Mouse (Mus musculus) inflammation-experienced regulatory T-cells, adult 6 months (primary cell): ENCODE results near the gene Eml1. TPM values are rescaled to one million over a fixed set of nuclear protein-coding genes. Genes with fewer than 3 reads are reported as not detected.

Experiments
- ATAC-seq: one replicate; pipeline ENCODE4 v1.8.0; 2017
- polyA plus RNA-seq, 3 experiments: library from polyadenylated mRNA; unstranded; fragments of 100-300 nt; shearing (Covaris generic); gene quantifications; one replicate each; pipeline ENCODE4 v1.2.1; 2017

The Eml1 gene
- polyA plus RNA-seq, 3 experiments from 2014 or later: not detected

DNA sequence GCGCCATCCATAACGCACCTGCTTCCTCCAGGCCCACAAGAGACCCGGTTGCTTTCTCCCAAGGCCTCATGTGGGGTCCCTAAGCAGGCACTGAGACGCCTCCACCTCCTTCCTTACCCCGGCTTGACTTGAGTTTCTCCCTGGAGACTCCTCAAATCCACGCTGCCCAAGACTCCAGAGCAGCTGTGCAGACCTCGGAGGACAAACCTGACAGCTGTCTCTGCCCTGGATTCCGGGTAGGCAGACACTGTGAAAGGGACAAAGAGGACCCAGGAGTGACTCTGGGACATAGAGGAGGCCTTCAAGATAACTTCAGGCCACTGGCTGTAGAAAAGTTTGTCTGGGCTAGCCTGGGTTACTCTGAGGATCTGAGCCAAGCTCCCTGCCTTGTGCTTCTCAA is 3.9 kb downstream of the Eml1 start:
- no peak for ATAC-seq

DNA sequence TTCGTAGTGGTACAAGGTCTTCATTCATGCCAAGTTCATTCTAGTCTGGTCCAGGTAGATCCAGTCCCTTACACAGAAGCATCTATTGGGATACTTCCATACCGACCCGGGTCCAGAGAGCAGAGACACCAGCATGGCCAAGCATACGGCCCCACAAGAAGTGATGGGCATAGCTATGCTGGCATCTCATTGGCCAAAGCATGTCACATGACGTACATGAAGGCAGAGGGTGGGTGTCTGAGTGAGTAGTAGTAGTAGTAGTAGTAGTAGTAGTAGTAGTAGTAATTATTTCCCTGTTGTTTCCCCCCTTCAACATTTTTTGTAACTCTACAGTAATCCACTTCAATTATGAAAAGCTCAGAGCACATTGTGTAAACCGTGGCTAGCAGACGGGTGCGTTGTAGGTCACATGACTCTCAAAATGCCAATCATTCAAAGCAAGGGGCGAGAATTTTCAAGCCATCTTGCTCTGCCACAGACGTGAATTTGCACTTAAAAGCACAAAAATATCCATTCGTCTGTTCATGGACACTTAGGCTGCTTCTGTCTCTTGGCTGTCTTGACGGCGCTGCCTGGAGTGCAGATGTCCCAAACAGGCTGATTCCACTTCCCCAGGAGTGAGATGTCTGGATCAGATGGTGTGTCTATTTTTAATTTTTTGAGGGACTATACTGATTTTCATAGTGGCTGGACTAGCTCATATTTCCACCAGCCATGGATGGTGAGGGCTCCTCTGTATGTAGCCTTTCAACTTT is 7.8 kb downstream of the Eml1 start:
- no peak for ATAC-seq

DNA sequence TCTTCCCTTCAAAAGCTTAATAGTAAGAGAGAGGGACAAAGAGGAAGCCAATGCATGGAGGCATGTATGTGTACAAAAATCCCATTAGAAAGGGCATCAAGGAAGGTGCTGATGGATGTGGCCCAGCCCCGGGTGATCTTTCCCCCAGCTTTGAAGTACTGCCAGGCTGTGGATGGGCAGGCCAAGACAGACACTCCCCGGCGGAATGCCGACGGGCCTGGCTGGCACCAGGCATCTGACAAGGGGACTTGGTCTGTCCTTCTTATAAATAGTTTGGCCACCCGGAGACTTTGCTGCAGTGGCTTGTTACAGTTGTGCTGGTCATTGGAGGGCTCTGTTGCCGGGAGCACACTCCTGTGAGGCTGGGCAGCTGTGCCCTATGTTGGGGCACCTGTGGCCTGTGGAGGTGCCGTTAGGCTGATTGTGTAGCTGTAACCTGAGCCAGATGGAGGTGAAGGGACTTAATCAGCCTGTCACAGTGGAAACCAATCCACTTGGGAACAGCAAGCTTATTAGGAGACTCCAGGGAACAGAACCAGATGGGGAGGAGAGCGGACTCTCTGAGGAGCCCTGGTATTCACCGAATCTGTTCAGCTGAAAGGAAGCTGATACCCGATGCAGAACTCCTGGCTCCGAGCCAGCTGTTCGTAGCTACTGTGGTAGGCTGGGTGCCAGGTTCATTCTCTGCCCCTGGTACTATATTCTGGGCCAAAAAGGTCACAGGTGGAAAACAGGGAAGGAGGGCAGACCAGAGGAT is 15.9 kb downstream of the Eml1 start:
- ATAC-seq: no peak

DNA sequence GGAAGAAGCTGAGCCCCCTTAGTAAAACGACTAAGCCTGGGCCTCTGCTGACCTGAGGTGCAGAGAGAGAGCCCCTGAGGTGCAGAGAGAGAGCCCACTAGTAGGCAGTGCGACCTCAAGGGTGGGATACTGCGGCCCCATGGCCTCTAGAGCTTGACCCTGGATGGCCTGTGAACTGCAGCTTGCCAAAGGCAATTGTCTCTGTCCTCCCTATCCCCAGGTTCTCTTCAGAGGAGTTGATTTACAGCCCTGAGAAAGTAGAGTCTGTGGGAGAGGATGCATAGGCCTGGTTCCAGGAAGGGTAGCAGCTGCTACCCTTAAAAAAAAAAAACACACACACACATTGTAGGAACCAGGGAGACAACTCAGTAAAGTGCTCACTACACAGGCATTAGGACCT is 19.0 kb downstream of the Eml1 start:
- ATAC-seq: no peak

DNA sequence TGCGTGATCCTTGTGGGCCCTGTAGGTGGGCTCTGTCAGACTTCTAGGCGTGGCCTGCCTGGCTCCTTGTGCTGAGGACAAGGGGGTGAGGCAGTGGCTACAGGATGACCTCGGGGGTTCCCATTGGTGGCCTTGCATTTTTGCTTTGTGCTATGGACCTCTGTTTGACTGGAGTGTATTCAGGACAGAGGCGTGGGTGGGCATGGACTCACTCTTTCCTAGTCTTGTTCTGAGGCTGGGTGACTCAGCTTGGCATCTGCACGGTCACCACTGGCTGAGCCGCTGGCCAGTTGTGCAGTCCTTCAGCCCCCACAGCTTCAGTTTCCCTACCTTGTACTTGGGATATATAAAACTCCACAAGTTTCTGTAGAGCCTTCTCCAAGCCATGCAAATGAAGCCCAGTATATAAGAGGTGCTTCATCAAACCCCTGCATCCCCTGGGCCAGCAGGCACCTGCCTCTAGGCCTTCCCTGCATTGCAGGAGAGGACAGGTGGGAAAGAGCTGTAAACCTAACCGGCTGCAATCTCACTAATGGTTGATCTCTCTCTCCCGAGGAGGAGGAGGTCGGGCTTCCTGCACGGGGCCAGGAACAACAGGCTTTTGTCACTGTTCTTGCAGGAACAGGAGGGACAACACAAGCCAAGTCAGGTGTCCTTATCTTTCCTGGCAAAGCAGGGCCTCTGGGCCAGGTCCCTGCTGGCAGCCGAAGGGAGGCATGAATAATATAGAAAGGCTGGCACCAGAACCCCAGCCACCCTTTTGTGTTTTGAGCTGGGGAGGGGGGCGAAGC is 21.7 kb downstream of the Eml1 start:
- no peak for ATAC-seq

DNA sequence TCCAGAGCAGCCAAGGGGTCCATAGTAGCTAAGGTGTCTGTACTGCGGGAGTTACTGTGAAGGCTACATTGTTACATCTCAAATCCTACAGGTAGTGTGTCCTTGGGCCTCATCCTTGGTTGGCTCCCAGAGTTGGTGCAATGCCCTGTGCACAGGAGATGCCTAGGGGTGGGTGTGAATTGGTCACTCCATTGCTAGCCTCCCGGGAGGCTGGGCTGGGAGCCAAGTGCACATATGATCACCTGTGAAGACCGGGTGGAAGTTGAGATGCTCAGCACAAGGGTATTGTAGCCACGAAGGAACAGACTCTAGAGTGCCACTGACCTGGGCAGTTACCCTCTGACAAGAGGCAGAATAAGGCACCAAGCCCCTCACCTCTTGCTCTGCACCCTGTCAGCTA is 22.3 kb downstream of the Eml1 start:
- ATAC-seq: no peak

DNA sequence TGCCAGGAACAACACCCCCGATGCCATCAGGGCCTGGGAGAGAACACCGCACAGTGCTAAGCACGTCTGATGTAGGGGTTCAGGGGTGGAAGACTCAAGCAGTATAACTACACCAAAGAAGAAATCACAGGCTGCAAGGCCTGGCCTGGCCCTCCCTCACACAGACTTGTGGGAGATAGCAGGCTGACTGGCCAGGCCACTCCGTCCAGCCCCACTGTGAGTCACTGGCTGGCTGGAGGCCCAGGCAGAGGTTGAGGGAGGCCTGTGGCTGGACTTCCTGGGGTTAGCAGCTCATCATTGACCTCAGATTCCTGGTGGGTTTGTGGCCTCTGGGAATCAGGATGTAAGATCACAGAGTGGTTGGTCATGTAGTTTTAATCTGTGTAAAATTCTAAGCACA is 22.9 kb downstream of the Eml1 start:
- ATAC-seq: no peak

DNA sequence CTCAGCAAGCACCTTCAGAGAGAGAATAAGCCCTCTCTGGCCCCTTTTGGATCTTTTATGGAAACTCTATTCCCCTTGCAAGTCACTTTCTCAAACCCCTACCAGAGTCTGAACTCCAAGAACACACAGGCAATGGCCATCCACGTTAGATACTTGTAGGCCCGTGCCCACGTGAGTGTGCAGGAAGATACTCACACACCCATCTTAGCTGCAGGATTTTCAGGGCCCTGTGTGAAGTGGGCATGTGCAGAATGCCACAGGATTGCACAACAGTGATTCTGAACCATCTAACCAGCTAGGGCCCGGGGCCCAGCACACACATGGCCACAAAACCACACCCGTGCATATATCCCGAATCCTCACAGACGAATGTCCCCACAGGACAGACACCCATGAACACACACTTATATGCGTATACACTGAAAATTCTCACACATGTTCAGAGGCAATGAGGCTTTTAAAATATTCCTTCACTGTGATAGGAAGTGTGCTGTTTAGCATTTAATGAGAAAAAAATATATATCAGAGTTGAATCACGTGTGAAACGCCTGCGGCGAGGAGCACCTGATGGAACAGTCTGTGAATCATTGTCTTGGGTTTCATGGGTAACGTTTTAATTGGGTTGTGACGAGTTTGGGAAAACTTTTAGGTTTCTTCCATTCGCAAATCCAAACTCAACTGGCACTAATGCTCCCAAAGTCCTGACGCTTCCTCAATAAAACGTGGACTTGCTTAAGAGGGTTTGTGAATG is 24.0 kb downstream of the Eml1 start:
- no peak for ATAC-seq

DNA sequence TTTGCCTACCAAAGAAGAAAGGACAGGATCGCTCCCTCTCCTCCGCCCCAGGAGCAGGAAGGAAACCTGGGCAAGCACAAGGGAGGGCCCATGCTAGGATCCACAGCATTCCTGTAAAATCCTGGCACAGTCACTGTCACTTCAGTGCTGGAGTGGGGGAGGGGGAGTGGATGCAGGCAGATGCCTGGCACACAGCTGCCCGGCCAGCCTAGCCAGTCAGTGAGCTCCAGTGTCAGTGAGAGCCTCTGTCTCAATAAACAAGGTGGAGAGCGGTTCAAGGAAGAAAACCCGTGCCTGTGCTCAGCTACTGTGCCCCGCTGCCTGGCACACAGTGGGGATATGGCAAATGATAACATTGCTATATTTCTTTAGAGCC is 24.5 kb downstream of the Eml1 start:
- ATAC-seq: no peak

DNA sequence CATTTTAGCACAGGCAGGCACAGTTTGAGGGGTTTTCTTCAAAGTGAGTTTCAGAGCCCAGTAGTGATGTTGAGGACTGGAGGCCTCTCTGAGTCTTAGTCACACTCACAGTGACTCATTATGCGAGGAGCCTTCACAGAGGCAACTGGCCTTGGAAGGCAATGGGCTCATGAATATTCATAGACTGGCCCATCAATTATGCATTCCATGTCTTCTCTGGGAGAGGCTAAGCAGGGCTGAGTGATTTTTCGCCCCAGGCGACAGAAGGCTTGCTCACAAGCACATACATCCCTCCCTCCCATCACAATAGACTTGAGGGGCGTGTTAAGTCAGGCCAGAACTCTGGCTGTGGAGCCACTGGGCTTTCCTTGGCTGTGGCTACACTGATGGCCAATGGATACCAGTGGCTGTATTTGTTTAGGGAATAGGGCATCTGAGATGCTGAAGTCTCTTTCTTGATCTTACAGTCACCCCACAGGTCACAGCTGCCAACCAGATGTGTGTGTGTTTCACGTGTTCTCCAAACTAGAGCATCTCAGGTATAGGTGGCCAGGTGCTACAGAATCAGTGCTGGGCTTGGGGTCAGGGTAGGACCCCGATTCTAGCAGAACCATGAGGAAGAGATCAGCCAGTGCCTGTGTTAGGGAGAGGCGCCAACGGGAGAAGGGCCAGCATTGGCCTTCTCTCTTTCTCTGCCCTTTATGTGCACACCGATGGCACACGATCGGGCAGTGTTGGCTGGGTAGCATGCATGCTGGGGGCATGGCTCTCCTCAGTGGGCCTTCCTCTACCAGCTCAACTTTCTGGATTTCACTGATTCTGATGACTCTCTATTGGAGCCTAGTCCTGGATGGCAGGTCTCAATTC is 25.6 kb downstream of the Eml1 start:
- no peak for ATAC-seq

DNA sequence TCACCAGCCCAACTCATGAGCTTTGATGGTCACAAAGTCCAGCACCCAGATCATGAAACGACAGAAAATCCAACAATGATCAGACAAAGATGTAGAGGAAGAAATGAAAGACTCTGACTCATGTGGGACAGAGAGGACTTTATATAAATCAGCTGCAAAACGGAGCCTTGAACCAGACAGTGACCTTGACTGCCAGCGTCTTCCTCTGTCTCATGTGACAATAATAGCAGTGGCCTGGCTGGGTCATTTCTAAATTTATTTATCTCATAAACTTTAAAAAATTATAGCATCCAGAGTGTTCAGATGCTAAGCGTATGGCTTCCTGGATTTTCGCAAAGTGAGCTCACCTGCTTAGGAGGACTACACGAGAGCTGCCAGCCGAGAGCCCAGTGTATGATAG is 27.9 kb downstream of the Eml1 start:
- no peak for ATAC-seq

DNA sequence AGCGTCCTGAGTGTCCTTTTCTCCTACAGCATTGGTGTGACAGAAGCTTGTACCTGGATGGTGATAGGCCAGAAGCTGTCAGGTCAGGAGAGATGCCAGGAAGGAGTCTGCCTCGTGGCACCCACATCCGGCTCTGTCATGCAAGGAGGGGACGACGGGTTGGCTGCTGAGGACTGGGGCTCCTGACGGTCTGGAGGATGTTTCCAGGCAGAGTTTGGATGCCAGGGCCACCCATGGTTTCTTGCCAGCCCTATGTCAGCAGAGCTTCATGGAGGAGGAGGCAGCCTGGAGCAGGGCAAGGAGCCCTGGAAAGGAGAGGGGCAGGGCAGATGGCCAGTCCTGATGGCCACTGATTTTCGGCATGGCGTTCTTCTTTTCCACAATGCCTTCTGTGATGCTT is 28.4 kb downstream of the Eml1 start:
- ATAC-seq: no peak

DNA sequence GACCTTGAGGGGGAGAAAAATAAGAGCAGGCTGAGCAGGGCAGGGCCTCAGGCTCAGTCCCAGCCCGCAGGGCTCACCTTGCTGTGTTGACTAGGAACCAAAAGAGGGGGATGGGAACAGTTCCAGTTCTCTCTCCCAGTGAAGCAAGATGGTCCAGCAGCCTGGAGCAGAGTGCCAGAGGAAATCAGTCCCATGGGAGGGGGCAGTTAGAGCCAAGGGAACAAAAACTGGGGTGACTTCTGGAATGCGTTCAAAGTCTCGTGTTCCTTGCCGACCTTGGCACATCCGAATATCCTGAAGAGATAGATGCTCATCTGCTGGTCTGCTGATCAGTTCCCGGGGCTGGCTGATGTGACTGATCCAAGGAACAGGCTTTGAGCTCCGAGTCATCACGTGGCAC is 30.2 kb downstream of the Eml1 start:
- ATAC-seq: no peak

DNA sequence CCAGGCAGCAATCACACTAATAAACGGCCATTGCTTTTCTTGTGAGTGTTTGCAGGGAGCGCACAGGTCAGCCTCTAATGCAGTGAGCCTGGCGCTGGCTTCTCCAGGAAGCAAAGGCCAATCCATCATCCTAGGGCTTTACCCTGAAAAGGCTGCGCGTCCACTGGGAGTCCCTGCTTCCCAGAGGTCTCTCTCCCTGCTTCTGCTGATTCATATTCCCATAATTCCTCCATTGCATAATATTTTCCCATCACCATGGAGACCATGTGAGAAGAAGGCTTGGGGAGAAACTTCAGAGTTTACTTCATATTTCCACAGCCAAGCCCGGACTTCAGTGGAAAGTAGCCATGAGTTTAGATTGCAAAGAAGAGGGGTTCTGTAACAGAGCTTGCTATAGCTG is 33.2 kb downstream of the Eml1 start:
- ATAC-seq: no peak

DNA sequence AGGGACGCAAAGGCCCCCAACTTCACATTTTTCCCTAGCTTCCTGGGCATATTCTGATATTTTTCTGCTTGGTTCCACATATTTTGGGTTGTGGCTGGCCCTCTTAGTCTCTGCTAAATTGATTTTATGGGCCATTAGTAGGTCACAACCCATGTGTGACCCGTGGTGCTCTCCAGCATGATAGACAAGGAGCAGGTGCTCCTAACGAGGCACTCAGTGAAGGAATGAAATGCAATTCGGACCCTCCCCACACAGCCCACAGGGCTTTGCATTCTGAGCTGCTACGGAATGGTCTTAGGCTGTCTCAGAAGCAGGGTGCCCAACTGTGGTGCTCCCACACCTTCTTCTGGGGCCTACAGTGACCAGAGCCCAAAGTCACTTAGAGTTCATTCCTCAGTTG is 38.3 kb downstream of the Eml1 start:
- no peak for ATAC-seq

DNA sequence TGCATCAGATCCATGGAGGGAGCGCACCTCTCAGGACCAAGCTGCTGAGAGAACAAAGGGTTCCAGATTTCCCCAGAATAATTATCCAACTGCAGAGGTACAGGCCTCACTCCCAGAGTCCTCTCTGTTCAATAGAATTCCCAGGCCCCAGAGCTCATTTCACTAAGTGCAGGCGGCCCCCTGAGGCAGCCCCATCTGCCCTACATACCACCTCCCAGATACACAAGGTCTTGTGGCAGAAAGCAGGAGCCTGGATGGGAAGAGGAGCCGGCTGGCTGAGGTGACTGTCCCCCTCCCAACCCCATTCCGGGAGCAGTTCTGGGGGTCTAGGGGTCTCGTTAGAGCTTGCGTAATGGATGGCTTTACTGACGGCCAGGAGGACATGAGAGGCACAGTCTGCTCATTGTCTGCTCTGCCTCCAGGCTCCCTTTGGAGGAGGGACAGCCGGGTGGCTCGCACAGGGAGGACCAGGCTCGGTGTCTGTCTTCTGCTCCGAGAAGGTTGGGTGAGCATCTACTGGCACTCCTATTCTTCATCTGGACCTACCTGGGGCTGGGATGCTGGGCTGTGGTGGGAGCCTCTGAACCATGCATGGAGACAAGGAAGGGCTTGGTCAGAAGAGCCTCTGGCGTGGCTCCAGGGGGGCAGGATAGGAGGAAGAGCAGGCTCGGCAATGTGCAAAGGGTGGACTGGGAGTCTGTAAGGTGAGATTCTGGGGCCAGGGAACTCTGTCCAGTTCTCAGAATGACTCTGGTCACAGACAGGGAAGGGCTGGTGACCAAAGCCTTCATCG is 39.9 kb downstream of the Eml1 start:
- ATAC-seq: no peak

DNA sequence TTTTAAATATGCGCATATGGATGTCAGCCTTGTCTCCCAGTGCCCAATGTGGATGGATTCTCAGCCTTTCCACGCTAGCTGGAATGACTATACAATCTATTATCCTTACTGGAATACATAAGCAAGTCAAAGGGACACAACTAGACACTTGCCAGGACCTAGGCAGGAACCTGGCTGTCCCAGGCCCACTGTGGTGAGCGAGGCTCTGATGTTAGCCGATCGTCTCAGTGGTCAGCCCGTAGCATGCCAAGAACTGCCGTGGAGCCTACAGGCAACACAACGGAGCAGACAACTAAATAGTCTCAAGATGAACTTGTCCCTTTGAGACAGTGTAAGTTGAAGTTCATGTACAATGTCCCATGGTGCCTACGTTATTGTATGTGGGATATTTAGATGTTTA is 44.2 kb downstream of the Eml1 start:
- no peak for ATAC-seq

DNA sequence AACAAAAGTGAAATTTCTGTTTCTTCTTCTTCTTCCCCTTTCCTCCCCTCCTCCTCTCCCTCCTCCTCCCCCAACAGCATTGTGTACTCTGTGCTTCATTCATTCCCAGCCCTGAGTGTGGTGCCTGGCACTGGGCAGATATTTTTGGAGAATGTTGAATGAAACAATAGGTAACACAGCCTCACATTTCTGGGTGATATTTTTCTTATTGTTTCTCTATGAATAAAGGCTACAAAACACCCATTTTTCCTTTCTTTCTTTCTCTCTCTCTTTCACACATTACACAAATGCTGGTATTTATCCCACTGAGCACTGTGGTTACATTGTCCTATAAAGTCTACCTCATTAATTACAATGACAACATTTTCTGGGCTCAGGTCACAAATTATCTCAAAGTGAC is 48.8 kb downstream of the Eml1 start:
- no peak for ATAC-seq

DNA sequence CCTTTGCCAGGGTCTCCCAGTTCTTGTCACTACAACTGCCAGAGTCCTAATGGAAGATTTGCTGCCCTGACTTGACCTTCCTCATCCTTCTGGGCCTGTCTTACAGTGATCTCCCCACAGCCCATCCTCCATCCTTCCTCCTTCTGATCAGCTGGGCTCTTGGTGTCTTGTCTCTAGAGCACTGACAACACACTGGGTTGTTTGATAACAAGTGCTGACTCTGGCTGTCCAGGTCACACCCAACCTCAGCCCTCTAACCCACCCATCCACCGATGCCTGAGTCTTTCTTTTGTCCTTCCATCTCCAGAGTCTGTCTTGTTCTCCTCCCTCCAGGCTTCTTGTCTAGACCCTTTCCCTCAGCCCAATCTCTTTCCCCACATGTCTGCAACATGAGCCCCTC is 50.7 kb downstream of the Eml1 start:
- ATAC-seq: no peak

DNA sequence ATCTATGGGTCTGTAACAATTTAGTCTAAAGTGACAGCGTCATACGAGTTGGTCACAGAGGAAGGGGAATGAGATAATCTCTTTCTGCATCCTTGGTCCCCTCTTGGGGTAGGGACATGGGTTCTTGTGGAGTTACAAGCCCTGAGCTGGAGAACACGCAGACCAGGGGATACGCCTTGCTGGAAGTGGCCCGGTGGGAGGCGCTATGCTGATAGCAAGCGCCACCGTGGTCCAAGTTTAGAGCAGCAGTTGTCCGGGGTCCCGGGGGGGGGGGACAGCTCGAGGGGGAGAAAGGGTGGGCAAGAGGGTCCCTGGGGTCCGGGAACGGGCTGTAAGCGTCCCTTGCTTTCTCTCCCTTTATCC is 51.7 kb downstream of the Eml1 start:
- no peak for ATAC-seq
